17 mouse cellular contexts compared by ENCODE assay signal in the genomic region with DNA sequence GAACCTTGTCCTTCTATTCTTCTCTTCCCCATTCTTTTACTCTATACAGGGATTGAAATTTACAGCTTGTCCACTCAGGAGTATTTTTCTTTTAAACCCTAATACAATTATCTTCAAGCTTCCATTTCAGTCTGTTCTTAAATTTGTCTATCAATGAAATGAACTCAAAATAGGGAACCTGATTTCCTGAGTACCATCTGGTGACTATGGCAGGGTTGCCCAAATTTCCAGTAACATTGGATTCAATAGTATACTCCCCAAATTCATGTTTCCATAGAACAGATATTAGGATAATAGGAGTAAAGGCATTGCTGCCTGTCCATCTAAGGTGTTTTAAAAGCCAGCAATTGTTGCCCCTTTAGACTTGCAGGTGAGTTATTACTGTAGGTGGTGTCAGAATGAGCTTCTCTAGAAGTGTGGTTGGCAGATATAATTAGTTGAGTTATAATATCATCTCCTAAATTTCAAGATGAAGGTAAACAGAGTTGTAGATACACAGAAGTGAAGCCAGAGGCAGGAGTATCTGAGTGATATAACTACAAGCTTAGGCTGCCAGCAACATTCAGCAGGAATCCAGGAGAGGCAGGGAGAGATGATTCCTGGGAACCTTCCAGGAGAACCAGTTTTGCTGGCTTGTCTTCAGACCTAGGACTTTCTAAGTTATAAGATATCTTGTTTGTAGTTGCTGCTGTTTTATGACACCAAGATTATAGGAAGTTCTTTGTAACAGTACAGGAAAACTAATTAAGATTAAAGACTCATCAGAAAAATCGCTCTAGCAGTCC.
DNase-seq lines count a peak whose midpoint lies in the region; ATAC-seq lines count a peak whose summit lies in the region.
"Had no signal": no experiment of that assay in that cellular context is flagged by ENCODE, and none has a peak within 500 bp of the region (broad histone marks: within the 10 kb centered on the region; RNA-seq: fewer than 3 reads in every experiment).

No protein-coding gene starts in this region.

- peak; percentile 27 for DNase-seq in cerebellum, adult 11-12 months
- DNase-seq in cerebellum, adult 8-10 months: peak; percentile 18
- no peak for DNase-seq in cerebellum, postnatal 10 days
- peak; percentile 30 for DNase-seq in cerebellum, adult 9-11 months
- DNase-seq in cerebellum, postnatal 36 days: no peak
- peak; percentile 1 for DNase-seq in lung, postnatal 25 days (ENCODE audit: low spot score)
- DNase-seq in lung, postnatal 36 days: no peak
- DNase-seq: adrenal gland, postnatal 10 days; adrenal gland, postnatal 25 days; B cell, adult 2 months; forebrain, postnatal 0 days had no signal

- ATAC-seq in cerebellum, adult (ENCODE audit: insufficient number of reproducible peaks, low FRiP score, low TSS enrichment): no peak; the same call in 1 of the 2 replicates
- ATAC-seq: activated CD4-positive, CD25-positive, alpha-beta regulatory T cell, adult 4 months; CD4-positive, CD25-positive, alpha-beta regulatory T cell, adult 4 months; forebrain, embryonic 13.5 days; forebrain, embryonic 15.5 days; forebrain, postnatal 0 days; Patski had no signal

Comparison
In these comparisons a context has a peak if more than half of its experiments do, and no peak if none do; other contexts are left out.
1. DNase-seq: peak in cerebellum, adult 11-12 months (single experiment), cerebellum, adult 8-10 months (single experiment), cerebellum, adult 9-11 months (single experiment) and lung, postnatal 25 days (single experiment); none in cerebellum, postnatal 10 days (0 of 2), cerebellum, postnatal 36 days (0 of 2) and lung, postnatal 36 days (single experiment).